Mouse (Mus musculus) embryonic fibroblast, embryonic 13.5 days (primary cell): ENCODE measurements at regions not wholly inside any gene's neighbourhood (a gene's known extent, or its start where the extent isn't known, plus 50 kb on each side); places are given as distances from the start of the nearest gene placed in this dataset.

Experiments used
- CTCF ChIP-seq: IDR thresholded peaks from 2 replicates; pipeline ENCODE4 v1.5.1; 2011; ENCODE audit warnings: mild to moderate bottlenecking, control low read depth, low read length, moderate library complexity, borderline replicate concordance; ENCODE audit not compliant: insufficient read depth
- POLR2A ChIP-seq: IDR thresholded peaks from 2 replicates; pipeline ENCODE4 v1.6.1; 2011; ENCODE audit warnings: low read depth, mild to moderate bottlenecking, control low read depth, low read length, moderate library complexity

- no peak for TF ChIP-seq POLR2A
- no peak for TF ChIP-seq CTCF
Measured at GRCm38 (mm10) chr3:34252730-34253337, 171.7 kb upstream of the Dnajc19 start.
